Mouse (Mus musculus): ENCODE measurements at regions not wholly inside any gene's neighbourhood (a gene's known extent, or its start where the extent isn't known, plus 50 kb on each side); places are given as distances from the start of the nearest gene placed in this dataset.

DNA sequence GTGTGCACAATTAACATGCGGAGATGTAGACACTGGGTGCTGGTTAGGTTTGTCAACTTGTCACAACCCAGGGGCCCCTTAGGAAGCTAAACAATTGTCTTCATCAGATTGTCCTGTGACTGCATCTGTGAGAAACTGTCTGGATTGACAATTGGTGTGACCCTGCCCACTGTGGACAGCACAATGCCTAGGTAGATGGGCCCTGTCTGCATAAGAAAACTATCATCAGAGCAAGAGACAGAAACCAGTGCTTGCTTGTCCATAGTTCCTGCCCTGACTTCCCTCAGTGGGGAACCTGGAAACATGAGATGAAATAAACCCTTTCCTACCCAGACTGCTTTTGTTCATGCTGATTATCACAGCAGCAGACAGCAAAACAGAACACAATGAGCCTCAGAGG lies 63.5 kb upstream of the Tyw5 start:
- ATAC-seq (ENCODE audit: extremely low read depth, insufficient number of reproducible peaks, low FRiP score, poor library complexity, severe bottlenecking), result no peak

GRCm38 (mm10) chr1:57472235-57472634 lies 65.3 kb upstream of the Tyw5 start:
- ATAC-seq (ENCODE audit: extremely low read depth, insufficient number of reproducible peaks, low FRiP score, poor library complexity, severe bottlenecking), result no peak

- no peak for ATAC-seq (ENCODE audit: extremely low read depth, insufficient number of reproducible peaks, low FRiP score, poor library complexity, severe bottlenecking)
These were observed 70.8 kb upstream of the Tyw5 start for GRCm38 (mm10) chr1:57477725-57478124.

- ATAC-seq (ENCODE audit: extremely low read depth, insufficient number of reproducible peaks, low FRiP score, poor library complexity, severe bottlenecking), result no peak
These were observed 71.2 kb upstream of the Tyw5 start for GRCm38 (mm10) chr1:57478151-57478550.

GRCm38 (mm10) chr1:57478800-57479199 lies 71.9 kb upstream of the Tyw5 start:
- no peak for ATAC-seq (ENCODE audit: extremely low read depth, insufficient number of reproducible peaks, low FRiP score, poor library complexity, severe bottlenecking)

GRCm38 (mm10) chr1:57479566-57479965 lies 72.7 kb upstream of the Tyw5 start:
- no peak for ATAC-seq (ENCODE audit: extremely low read depth, insufficient number of reproducible peaks, low FRiP score, poor library complexity, severe bottlenecking)

DNA sequence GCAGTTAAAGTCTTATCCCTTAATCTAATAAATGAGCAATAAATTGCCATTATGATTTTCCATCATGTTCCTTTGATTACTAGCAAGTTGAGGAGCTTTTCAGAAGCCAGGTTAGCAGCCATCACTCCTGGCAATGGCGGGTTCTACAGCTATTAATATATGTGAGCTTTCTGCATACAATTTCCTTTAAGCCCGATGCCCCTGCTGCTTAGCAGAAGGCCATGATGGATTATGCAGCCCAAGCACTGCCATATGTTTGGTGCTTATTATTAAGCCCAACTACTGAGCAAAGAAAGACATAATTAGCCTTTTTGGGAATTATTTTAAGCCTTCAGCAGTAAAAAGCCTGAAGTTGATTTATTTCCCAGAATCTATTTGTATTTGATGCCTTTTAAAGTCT lies 82.3 kb upstream of the Tyw5 start:
- ATAC-seq (ENCODE audit: extremely low read depth, insufficient number of reproducible peaks, low FRiP score, poor library complexity, severe bottlenecking), result no peak

GRCm38 (mm10) chr1:57489588-57489987 lies 82.7 kb upstream of the Tyw5 start:
- ATAC-seq (ENCODE audit: extremely low read depth, insufficient number of reproducible peaks, low FRiP score, poor library complexity, severe bottlenecking), result no peak

- ATAC-seq (ENCODE audit: extremely low read depth, insufficient number of reproducible peaks, low FRiP score, poor library complexity, severe bottlenecking), result no peak
These were observed 83.1 kb upstream of the Tyw5 start for GRCm38 (mm10) chr1:57490021-57490420.

- ATAC-seq (ENCODE audit: extremely low read depth, insufficient number of reproducible peaks, low FRiP score, poor library complexity, severe bottlenecking), result no peak
These were observed 85.8 kb upstream of the Tyw5 start for GRCm38 (mm10) chr1:57492696-57493095.

DNA sequence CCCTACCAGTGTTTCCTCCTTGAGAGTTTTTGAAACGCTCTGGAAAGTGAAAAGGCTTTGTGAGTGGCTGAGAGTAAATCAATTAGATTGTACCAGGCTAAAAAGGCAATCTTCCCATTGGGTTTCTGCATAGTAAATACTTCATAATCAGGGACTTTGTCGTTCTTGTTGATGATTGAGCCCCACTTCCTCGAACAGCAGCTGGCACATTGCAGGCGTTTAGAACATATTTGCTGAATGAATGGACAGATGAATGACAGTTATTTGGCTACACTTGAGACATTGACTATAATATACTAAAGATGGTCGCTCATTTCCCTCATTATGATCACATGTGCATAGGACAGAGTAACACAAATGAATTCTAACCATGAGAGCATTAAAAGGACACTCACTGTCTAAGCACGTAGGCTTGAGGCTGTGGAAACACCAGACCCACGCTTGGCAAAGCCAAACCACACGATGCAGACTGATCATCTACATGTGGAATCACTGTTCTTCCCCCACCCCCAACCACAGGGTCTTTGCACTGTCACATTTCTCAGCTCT lies 90.7 kb upstream of the Tyw5 start:
- ATAC-seq (ENCODE audit: extremely low read depth, insufficient number of reproducible peaks, low FRiP score, poor library complexity, severe bottlenecking), result no peak

GRCm38 (mm10) chr1:57510359-57511120 lies 103.6 kb upstream of the Tyw5 start:
- ATAC-seq (ENCODE audit: extremely low read depth, insufficient number of reproducible peaks, low FRiP score, poor library complexity, severe bottlenecking), result no peak

DNA sequence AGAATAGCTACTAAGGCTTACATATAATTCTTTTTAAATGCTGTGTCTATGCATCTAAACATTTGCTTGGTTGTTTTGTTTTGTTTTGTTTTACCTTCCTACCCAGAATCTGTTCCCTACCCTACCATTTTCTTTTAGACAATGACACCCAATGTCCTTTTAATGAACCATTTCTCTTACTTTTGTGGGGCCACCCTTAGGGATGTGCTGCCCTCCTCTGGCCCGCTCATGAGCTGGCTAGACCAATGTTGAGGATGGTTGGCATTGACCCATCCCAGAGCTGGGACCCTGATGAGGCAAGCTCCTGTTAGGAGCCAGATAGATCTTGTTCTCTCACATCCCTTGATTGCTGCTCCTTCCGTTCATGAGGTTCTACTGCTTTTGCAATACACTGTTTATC lies 105.0 kb upstream of the Tyw5 start:
- ATAC-seq (ENCODE audit: extremely low read depth, insufficient number of reproducible peaks, low FRiP score, poor library complexity, severe bottlenecking), result no peak

- no peak for ATAC-seq (ENCODE audit: extremely low read depth, insufficient number of reproducible peaks, low FRiP score, poor library complexity, severe bottlenecking)
These were observed 105.6 kb upstream of the Tyw5 start for GRCm38 (mm10) chr1:57512516-57512915.

DNA sequence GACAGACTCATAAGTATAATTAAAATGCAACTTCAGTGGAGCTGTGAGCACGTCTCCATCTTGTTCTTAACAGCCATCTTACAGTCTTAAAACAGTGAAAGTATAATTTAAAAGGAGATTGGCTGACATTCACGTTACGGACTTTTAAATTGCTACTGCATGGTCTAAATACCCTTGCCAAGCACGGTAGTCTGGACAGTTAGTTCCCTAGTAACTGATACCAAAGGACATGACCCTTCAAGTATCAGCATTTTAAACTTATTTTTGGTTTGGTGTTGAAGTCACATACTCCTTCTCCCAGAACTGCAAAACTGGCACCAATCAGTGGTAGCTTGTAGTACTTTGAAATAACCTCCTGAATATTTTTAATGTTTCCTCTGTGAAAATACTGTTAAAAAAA lies 119.1 kb upstream of the Tyw5 start:
- no peak for ATAC-seq (ENCODE audit: extremely low read depth, insufficient number of reproducible peaks, low FRiP score, poor library complexity, severe bottlenecking)

DNA sequence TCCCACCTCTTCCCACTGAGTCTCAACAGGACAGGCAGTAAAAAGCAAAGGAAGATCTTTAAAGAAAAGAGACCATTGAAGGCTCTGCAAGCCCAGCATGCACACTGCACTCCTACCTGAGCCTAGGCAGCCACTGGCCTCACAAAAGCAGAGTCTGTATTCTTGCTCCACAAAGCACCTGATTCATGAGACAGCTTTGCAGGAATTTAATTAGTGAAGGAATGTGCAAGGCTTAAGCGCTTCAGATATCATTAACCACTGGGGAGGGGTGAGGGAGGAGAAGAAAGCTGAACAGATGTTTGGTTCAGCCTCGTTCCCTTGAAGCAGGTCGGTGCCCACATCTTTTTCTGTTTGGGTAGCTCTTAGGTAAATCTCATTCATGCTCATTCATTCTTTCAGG lies 121.8 kb upstream of the Tyw5 start:
- ATAC-seq (ENCODE audit: extremely low read depth, insufficient number of reproducible peaks, low FRiP score, poor library complexity, severe bottlenecking), result no peak

DNA sequence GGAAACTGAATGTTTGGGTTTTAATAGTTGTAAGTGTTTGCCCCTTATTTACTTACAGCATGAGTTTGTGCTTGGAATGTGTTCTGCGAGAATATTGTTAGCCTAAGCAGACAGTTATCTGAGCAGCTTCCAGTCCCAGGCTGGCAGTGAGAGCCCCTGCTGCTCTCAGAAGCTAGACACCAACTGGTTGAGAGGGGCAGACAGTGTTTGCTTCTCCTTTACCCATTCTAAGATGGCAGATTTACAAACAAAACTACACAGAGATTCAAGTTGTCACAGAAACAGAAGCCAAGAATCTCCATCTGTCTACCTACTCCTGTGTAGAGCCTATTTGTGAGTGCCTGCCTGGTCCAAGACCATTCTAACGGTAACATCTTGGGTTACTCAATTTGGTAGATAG lies 122.4 kb upstream of the Tyw5 start:
- no peak for ATAC-seq (ENCODE audit: extremely low read depth, insufficient number of reproducible peaks, low FRiP score, poor library complexity, severe bottlenecking)

GRCm38 (mm10) chr1:57537369-57537768 lies 130.5 kb upstream of the Tyw5 start:
- ATAC-seq (ENCODE audit: extremely low read depth, insufficient number of reproducible peaks, low FRiP score, poor library complexity, severe bottlenecking), result no peak

DNA sequence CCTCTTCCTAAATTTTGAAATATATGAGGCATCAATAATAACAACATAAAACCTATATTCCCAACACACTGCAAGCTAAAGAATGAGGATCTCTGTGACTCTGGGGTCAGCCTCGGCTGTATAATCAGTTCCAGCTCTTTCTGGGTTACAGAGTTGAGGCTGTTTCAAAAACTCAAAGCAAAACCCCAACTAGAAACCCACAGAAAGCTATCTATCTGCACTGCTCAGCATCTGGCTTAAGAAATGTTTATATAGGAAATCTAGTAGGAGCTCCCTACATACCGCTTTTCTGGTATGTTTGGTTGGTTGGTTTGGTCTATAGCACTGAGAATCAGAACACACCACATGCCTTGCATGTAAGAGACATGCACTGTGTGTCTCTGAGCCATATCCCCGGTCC lies 137.8 kb upstream of the Tyw5 start:
- ATAC-seq (ENCODE audit: extremely low read depth, insufficient number of reproducible peaks, low FRiP score, poor library complexity, severe bottlenecking), result no peak

DNA sequence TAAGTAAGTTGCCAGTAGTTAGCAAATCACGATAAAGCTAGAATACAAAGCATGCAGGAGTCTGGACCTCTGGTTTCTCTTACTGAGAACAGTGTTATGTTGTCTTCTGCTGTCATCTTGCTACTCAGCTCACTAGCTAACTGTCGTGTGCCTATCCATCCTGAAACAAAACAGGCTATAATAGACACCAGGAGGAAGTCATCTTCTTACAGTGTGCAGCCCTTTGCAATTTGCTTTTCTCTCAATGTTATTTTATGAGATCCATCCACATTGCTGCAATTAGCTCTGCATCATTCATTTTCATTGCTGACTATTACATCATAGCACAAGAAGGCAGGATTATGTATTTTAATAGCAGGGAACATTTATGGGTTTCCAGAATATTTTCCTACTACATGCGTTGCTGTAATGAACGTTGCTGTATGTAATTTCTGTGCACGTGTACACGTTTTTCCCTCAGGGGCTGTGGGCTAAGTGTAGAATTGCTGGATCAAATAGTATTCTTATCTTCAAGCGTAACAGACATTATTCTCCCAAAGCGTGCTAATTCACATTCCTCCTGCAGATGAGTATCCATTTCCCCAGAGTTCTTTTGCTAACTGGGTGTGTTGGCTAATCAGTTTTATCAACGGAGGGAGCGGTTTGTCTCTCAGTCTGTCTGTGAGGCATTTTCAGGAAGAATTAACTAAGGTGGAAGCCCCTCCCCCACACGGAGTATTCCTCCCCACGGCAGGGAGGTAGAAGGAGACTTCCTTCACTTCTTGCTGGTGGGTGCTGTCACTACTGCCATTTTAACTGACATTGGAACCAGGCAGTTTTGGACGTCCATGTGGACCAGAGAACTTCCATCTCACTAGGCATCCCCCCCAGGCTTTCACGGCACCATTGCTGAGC lies 139.1 kb upstream of the Tyw5 start:
- no peak for ATAC-seq (ENCODE audit: extremely low read depth, insufficient number of reproducible peaks, low FRiP score, poor library complexity, severe bottlenecking)
